Mouse (Mus musculus): ENCODE results near the gene Cdkal1. TPM values are rescaled to one million over a fixed set of nuclear protein-coding genes. Genes with fewer than 3 reads are reported as not detected.

The Cdkal1 gene
- total RNA-seq (2014; rRNA removed) (10.7 and 11.1 TPM in 2 replicates), polyA plus RNA-seq (2015; fragmentation: Nextera tagmentation; extraction: Ambion mirVana) (18.9 and 19.5 TPM in 2 replicates)

GRCm38 (mm10) chr13:29855281-29856031 is at the start of gene Cdkal1:
Gene Cdkal1 (minus strand): TSS chr13:29855674.
- Histone ChIP-seq H3K27me3 (ENCODE audit: insufficient read depth, low read length) (no peaks in the 10 kb centered on the region), H3K36me3 (ENCODE audit: insufficient read depth, low read length) (no peaks in the 10 kb centered on the region; the same call in 1 of the 2 replicates), H3K27ac (peak within 1 kb of the TSS; percentile 76), H3K4me1 (ENCODE audit: insufficient read depth, low read length) (no peaks in the 10 kb centered on the region; the same call in 1 of the 2 replicates), H3K4me3 (ENCODE audit: low read length) (peak within 1 kb of the TSS; percentile 84), H3K9ac (replicated peaks; ENCODE audit: low read length) (peak within 1 kb of the TSS; percentile 70), H3K9me3 (ENCODE audit: low read length) (no peaks in the 10 kb centered on the region), H3K4me2 (ENCODE audit: low read depth, low read length) (peak within 1 kb of the TSS; percentile 90)
- no peak for TF ChIP-seq CTCF (IDR thresholded peaks at IDR 0.05; ENCODE audit: low read depth)
- ATAC-seq (peak; percentile 94), DNase-seq (ENCODE audit: low spot score) (peak; percentile 93)
- under 1% methylated on average over 33 of the region's 33 CpGs for WGBS

- Histone ChIP-seq H3K4me2 (ENCODE audit: low read depth, low read length) (no peak overlapping the region), H3K27ac (no peak overlapping the region), H3K9me3 (ENCODE audit: low read length) (peaks cover 7% of the 10 kb centered on the region; the same call in 1 of the 2 replicates), H3K9ac (replicated peaks; ENCODE audit: low read length) (no peak overlapping the region), H3K27me3 (ENCODE audit: insufficient read depth, low read length) (no peaks in the 10 kb centered on the region), H3K36me3 (ENCODE audit: insufficient read depth, low read length) (peaks cover 5% of the 10 kb centered on the region), H3K4me1 (ENCODE audit: insufficient read depth, low read length) (no peaks in the 10 kb centered on the region), H3K4me3 (ENCODE audit: low read length) (no peak overlapping the region)
- DNase-seq (ENCODE audit: low spot score), result no peak
- no peak for TF ChIP-seq CTCF (IDR thresholded peaks at IDR 0.05; ENCODE audit: low read depth)
- no peak for ATAC-seq
- WGBS, result 100% methylated on average over 1 of the region's 1 CpGs
Observed at GRCm38 (mm10) chr13:29903341-29903740, 47.9 kb upstream of the Cdkal1 start.

GRCm38 (mm10) chr13:29902676-29903075 is 47.2 kb upstream of the Cdkal1 start:
- Histone ChIP-seq H3K9me3 (ENCODE audit: low read length) (peaks cover 7% of the 10 kb centered on the region; the same call in 1 of the 2 replicates), H3K27ac (no peak overlapping the region), H3K4me3 (ENCODE audit: low read length) (no peak overlapping the region), H3K36me3 (ENCODE audit: insufficient read depth, low read length) (no peaks in the 10 kb centered on the region), H3K4me2 (ENCODE audit: low read depth, low read length) (no peak overlapping the region), H3K9ac (replicated peaks; ENCODE audit: low read length) (no peak overlapping the region), H3K4me1 (ENCODE audit: insufficient read depth, low read length) (no peaks in the 10 kb centered on the region), H3K27me3 (ENCODE audit: insufficient read depth, low read length) (no peaks in the 10 kb centered on the region)
- TF ChIP-seq CTCF (IDR thresholded peaks at IDR 0.05; ENCODE audit: low read depth), result no peak
- DNase-seq (ENCODE audit: low spot score) (no peak), ATAC-seq (no peak)
- WGBS, result 96% methylated on average over 1 of the region's 1 CpGs

GRCm38 (mm10) chr13:29901641-29902040 is 46.2 kb upstream of the Cdkal1 start:
- Histone ChIP-seq H3K9me3 (ENCODE audit: low read length) (peaks cover 7% of the 10 kb centered on the region; the same call in 1 of the 2 replicates), H3K4me2 (ENCODE audit: low read depth, low read length) (no peak overlapping the region), H3K4me1 (ENCODE audit: insufficient read depth, low read length) (no peaks in the 10 kb centered on the region), H3K4me3 (ENCODE audit: low read length) (no peak overlapping the region), H3K27ac (no peak overlapping the region), H3K36me3 (ENCODE audit: insufficient read depth, low read length) (no peaks in the 10 kb centered on the region), H3K27me3 (ENCODE audit: insufficient read depth, low read length) (no peaks in the 10 kb centered on the region), H3K9ac (replicated peaks; ENCODE audit: low read length) (no peak overlapping the region)
- TF ChIP-seq CTCF (IDR thresholded peaks at IDR 0.05; ENCODE audit: low read depth), result no peak
- no peak for DNase-seq (ENCODE audit: low spot score)
- ATAC-seq, result no peak
- 82% methylated on average over 4 of the region's 4 CpGs for WGBS

- Histone ChIP-seq H3K36me3 (ENCODE audit: insufficient read depth, low read length) (no peaks in the 10 kb centered on the region), H3K9ac (replicated peaks; ENCODE audit: low read length) (no peak overlapping the region), H3K4me2 (ENCODE audit: low read depth, low read length) (no peak overlapping the region), H3K4me1 (ENCODE audit: insufficient read depth, low read length) (no peaks in the 10 kb centered on the region), H3K27ac (no peak overlapping the region), H3K27me3 (ENCODE audit: insufficient read depth, low read length) (no peaks in the 10 kb centered on the region), H3K4me3 (ENCODE audit: low read length) (no peak overlapping the region), H3K9me3 (ENCODE audit: low read length) (no peaks in the 10 kb centered on the region)
- ATAC-seq (no peak), DNase-seq (ENCODE audit: low spot score) (no peak)
- 96% methylated on average over 3 of the region's 3 CpGs for WGBS
- no peak for TF ChIP-seq CTCF (IDR thresholded peaks at IDR 0.05; ENCODE audit: low read depth)
Observed at GRCm38 (mm10) chr13:29866780-29867179, 11.3 kb upstream of the Cdkal1 start.

GRCm38 (mm10) chr13:29864331-29864730 is 8.9 kb upstream of the Cdkal1 start:
- no peak overlapping the region for H3K9ac ChIP-seq (replicated peaks; ENCODE audit: low read length)
- no peaks in the 10 kb centered on the region for H3K36me3 ChIP-seq (ENCODE audit: insufficient read depth, low read length)
- no peak overlapping the region for H3K4me2 ChIP-seq (ENCODE audit: low read depth, low read length)
- H3K4me3 ChIP-seq (ENCODE audit: low read length), result no peak overlapping the region
- no peak overlapping the region for H3K27ac ChIP-seq
- 67% methylated on average over 6 of the region's 6 CpGs for WGBS
- no peaks in the 10 kb centered on the region for H3K4me1 ChIP-seq (ENCODE audit: insufficient read depth, low read length)
- H3K27me3 ChIP-seq (ENCODE audit: insufficient read depth, low read length), result no peaks in the 10 kb centered on the region
- no peak for ATAC-seq
- TF ChIP-seq CTCF (IDR thresholded peaks at IDR 0.05; ENCODE audit: low read depth), result no peak
- no peaks in the 10 kb centered on the region for H3K9me3 ChIP-seq (ENCODE audit: low read length)
- no peak for DNase-seq (ENCODE audit: low spot score)

- Histone ChIP-seq H3K36me3 (ENCODE audit: insufficient read depth, low read length) (no peaks in the 10 kb centered on the region), H3K4me3 (ENCODE audit: low read length) (no peak overlapping the region), H3K4me1 (ENCODE audit: insufficient read depth, low read length) (no peaks in the 10 kb centered on the region), H3K27me3 (ENCODE audit: insufficient read depth, low read length) (no peaks in the 10 kb centered on the region), H3K9ac (replicated peaks; ENCODE audit: low read length) (no peak overlapping the region), H3K27ac (no peak overlapping the region), H3K4me2 (ENCODE audit: low read depth, low read length) (no peak overlapping the region), H3K9me3 (ENCODE audit: low read length) (no peaks in the 10 kb centered on the region)
- 70% methylated on average over 2 of the region's 2 CpGs for WGBS
- TF ChIP-seq CTCF (IDR thresholded peaks at IDR 0.05; ENCODE audit: low read depth), result no peak
- DNase-seq (ENCODE audit: low spot score), result no peak
- ATAC-seq, result no peak
Observed at GRCm38 (mm10) chr13:29860087-29860486, 4.6 kb upstream of the Cdkal1 start.
